Mouse (Mus musculus) lung, postnatal 0 days (tissue): ENCODE results near the gene Slc1a2. TPM values are rescaled to one million over a fixed set of nuclear protein-coding genes. Genes with fewer than 3 reads are reported as not detected.

Source experiments
- ATAC-seq: fragments of 200-750 bp; cut with Nextera tagmentation; 2 replicates; pipeline ENCODE4 v1.8.0; 2017; ENCODE audit warnings: moderate library complexity
- DNase-seq: peaks from one replicate; pipeline ENCODE4 v3.0.0-alpha.2; 2016; ENCODE audit warnings: low spot score
- H3K27ac ChIP-seq: fragments of 300-500 bp; sonication (generic); 2 replicates; pipeline ENCODE4 v1.5.1; 2014; ENCODE audit warnings: antibody characterized with exemption, mild to moderate bottlenecking, low read length, mixed read lengths
- H3K27me3 ChIP-seq: fragments of 300-500 bp; sonication (generic); replicated peaks from 2 replicates; pipeline ENCODE4 v1.6.1; 2014; ENCODE audit warnings: low read length, mixed read lengths; ENCODE audit not compliant: insufficient read depth
- H3K36me3 ChIP-seq: fragments of 300-500 bp; sonication (generic); 2 replicates; pipeline ENCODE4 v1.6.1; 2014; ENCODE audit warnings: low read length, mixed read lengths; ENCODE audit not compliant: insufficient read depth
- H3K4me1 ChIP-seq: fragments of 300-500 bp; sonication (generic); 2 replicates; pipeline ENCODE4 v1.6.1; 2014; ENCODE audit warnings: antibody characterized with exemption, low read depth, low read length, mixed read lengths; ENCODE audit not compliant: insufficient read depth
- H3K4me2 ChIP-seq: fragments of 300-500 bp; sonication (generic); replicated peaks from 2 replicates; pipeline ENCODE4 v1.6.1; 2014; ENCODE audit warnings: low read depth, mild to moderate bottlenecking, low read length, moderate library complexity, mixed read lengths
- H3K4me3 ChIP-seq: fragments of 300-500 bp; sonication (generic); 2 replicates; pipeline ENCODE4 v1.5.1; 2014; ENCODE audit warnings: low read depth, low read length
- H3K9ac ChIP-seq: fragments of 300-500 bp; sonication (generic); replicated peaks from 2 replicates; pipeline ENCODE4 v1.6.1; 2014; ENCODE audit warnings: low read depth, mild to moderate bottlenecking
- H3K9me3 ChIP-seq: fragments of 300-500 bp; sonication (generic); 2 replicates; pipeline ENCODE4 v1.6.1; 2016; ENCODE audit warnings: low read length, mixed read lengths
- CTCF ChIP-seq: IDR thresholded peaks from 2 replicates; pipeline ENCODE4 v1.5.1; 2016; ENCODE audit warnings: antibody characterized with exemption, mild to moderate bottlenecking
- EP300 ChIP-seq: IDR thresholded peaks from 2 replicates; pipeline ENCODE4 v1.6.1; 2016; ENCODE audit warnings: antibody characterized with exemption, mild to moderate bottlenecking, control low read depth
- WGBS: fragments of 180-500 bp; shearing (Covaris S2); extraction: QIAGEN DNeasy Blood & Tissue Kit; methylation state at CpG from one replicate; pipeline ENCODE4 v1.1.7; 2014; 5-methylcytosine and 5-hydroxymethylcytosine counted together
- polyA plus RNA-seq: library from polyadenylated mRNA; unstranded; fragments of >200 nt; fragmentation: Nextera tagmentation; extraction: Ambion mirVana; gene quantifications from 2 replicates; pipeline ENCODE4 v1.2.1, GENCODE M21; 2015

Slc1a2 gene
- polyA plus RNA-seq, 1 experiment from 2014 or later, result 0.87 TPM

DNA sequence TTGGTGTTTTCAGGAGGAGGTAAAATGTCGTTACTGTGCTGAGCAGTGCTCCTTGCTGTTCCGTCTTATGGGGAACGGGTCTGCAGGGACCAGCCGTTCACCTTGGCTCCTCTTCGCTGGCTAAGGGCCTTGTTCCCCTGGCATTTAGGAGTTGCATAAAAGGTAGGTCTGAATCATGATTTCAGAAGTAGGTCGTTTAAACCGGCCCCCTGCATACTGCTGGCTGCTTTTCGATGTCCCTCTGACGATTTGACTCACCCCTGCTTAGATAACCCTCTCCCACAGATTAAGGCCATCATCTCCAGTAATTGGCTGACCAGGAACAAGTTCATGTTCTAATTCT is 27.6 kb downstream of the Slc1a2 start:
- no peak overlapping the region for H3K4me2 ChIP-seq
- DNase-seq (no peak), ATAC-seq (no peak)
- no peak overlapping the region for H3K4me3 ChIP-seq
- H3K36me3 ChIP-seq, result no peaks in the 10 kb centered on the region
- no peaks in the 10 kb centered on the region for H3K4me1 ChIP-seq
- no peaks in the 10 kb centered on the region for H3K27me3 ChIP-seq
- H3K9ac ChIP-seq, result no peak overlapping the region
- TF ChIP-seq CTCF, result no peak
- TF ChIP-seq EP300, result no peak
- H3K9me3 ChIP-seq, result no peaks in the 10 kb centered on the region
- 59% methylated on average over 9 of the region's 9 CpGs for WGBS
- no peak overlapping the region for H3K27ac ChIP-seq

GRCm38 (mm10) chr2:102693556-102693955 is 35.1 kb downstream of the Slc1a2 start:
- H3K4me3 ChIP-seq, result no peak overlapping the region
- ATAC-seq (no peak), DNase-seq (no peak)
- WGBS, result 42% methylated on average over 7 of the region's 7 CpGs
- H3K36me3 ChIP-seq, result no peaks in the 10 kb centered on the region
- TF ChIP-seq EP300, result no peak
- TF ChIP-seq CTCF, result no peak
- H3K27me3 ChIP-seq, result no peaks in the 10 kb centered on the region
- no peaks in the 10 kb centered on the region for H3K9me3 ChIP-seq
- H3K27ac ChIP-seq, result no peak overlapping the region
- no peaks in the 10 kb centered on the region for H3K4me1 ChIP-seq
- H3K9ac ChIP-seq, result no peak overlapping the region
- H3K4me2 ChIP-seq, result no peak overlapping the region

- peak; percentile 25; the same call in 1 of the 2 replicates for TF ChIP-seq EP300
- TF ChIP-seq CTCF, result no peak
- no peaks in the 10 kb centered on the region for H3K27me3 ChIP-seq
- no peak for ATAC-seq
These were observed 36.3 kb downstream of the Slc1a2 start for GRCm38 (mm10) chr2:102694750-102695149.

DNA sequence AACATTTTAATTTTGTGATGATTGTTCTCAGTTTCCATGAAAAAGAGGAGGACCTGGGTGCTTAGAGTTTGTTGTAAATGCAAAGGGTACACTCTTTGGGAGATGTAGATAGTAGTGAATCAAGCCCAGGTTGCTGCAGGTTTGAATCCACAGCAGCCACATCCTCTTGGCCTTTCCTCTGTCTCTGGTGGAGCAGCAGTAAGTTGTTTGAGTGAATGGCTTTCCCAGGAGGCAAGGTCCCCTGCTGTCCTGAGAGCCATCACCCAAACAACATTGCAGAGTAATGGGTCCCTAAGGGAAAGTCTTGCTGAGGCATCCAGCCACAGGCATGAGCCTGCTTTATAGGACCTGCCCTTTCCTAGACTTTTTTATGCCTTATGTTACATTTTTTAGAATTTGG is 37.1 kb downstream of the Slc1a2 start:
- Histone ChIP-seq H3K27me3 (no peaks in the 10 kb centered on the region), H3K9me3 (no peaks in the 10 kb centered on the region), H3K9ac (no peak overlapping the region), H3K27ac (no peak overlapping the region), H3K4me2 (no peak overlapping the region), H3K36me3 (no peaks in the 10 kb centered on the region), H3K4me1 (no peaks in the 10 kb centered on the region), H3K4me3 (no peak overlapping the region)
- ATAC-seq (no peak), DNase-seq (no peak)
- TF ChIP-seq CTCF, result no peak

More at GRCm38 (mm10) chr2:102694750-102695149, 36.3 kb downstream of the Slc1a2 start:
- 76% methylated on average over 4 of the region's 4 CpGs for WGBS
- Histone ChIP-seq H3K4me1 (no peaks in the 10 kb centered on the region), H3K36me3 (no peaks in the 10 kb centered on the region), H3K9me3 (no peaks in the 10 kb centered on the region), H3K9ac (no peak overlapping the region), H3K27ac (no peak overlapping the region), H3K4me3 (no peak overlapping the region), H3K4me2 (no peak overlapping the region)
- no peak for DNase-seq

DNA sequence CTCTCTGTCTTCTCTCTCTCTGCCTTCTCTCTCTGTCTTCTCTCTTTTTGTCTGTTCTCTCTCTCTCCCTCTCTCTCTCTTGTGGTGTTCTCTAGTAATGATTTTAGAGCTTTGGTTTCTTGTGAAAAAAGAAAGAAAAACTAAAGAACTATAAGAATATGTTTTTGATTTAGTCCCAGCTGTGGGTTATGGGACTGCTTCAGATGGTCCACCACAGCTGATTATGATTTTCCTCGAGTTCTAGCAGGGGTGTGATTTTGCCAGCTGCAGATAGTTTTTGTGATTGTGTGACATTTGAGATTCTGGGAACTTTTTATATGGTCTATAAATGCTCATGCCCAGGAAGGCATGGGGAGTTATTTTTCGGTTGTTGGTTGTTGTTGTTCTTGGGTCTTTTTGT is 39.3 kb downstream of the Slc1a2 start:
- WGBS, result 44% methylated on average over 2 of the region's 2 CpGs
- no peak for DNase-seq

DNA sequence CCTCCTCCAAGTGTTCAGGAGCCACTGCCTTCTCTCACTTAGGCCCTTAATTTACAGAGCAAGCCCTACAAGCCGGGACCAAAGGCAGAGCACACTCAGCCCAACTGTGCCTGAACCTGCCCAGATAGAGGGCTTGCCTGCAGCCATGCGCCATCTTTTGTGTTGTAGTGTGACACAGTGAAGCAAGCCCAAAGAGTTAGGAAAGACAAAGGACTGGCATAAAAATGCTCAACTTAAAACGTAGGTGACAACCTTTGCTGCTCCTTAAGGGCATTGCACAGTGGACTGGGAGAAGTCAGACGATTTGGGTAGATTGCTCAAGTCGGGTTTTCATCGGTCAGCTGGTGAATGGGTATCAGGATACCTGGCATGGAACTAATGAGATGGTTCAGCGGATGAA is 41.5 kb downstream of the Slc1a2 start:
- Histone ChIP-seq H3K27ac (no peak overlapping the region), H3K9ac (no peak overlapping the region), H3K27me3 (no peaks in the 10 kb centered on the region), H3K9me3 (no peaks in the 10 kb centered on the region), H3K4me2 (no peak overlapping the region), H3K4me1 (no peaks in the 10 kb centered on the region), H3K36me3 (no peaks in the 10 kb centered on the region), H3K4me3 (no peak overlapping the region)
- TF ChIP-seq CTCF (no peak), EP300 (no peak)
- ATAC-seq (no peak), DNase-seq (no peak)
- 86% methylated on average over 7 of the region's 7 CpGs for WGBS

More for the DNA sequence above, 39.3 kb downstream of the Slc1a2 start:
- Histone ChIP-seq H3K27ac (no peak overlapping the region), H3K27me3 (no peaks in the 10 kb centered on the region), H3K4me3 (no peak overlapping the region), H3K4me2 (no peak overlapping the region), H3K9ac (no peak overlapping the region), H3K36me3 (no peaks in the 10 kb centered on the region), H3K9me3 (no peaks in the 10 kb centered on the region), H3K4me1 (no peaks in the 10 kb centered on the region)
- no peak for TF ChIP-seq CTCF
- TF ChIP-seq EP300, result no peak
- no peak for ATAC-seq

GRCm38 (mm10) chr2:102700695-102701094 is 42.2 kb downstream of the Slc1a2 start:
- no peak overlapping the region for H3K4me2 ChIP-seq
- no peaks in the 10 kb centered on the region for H3K27me3 ChIP-seq
- H3K36me3 ChIP-seq, result no peaks in the 10 kb centered on the region
- no peak for TF ChIP-seq EP300
- no peaks in the 10 kb centered on the region for H3K9me3 ChIP-seq
- 90% methylated on average over 2 of the region's 2 CpGs for WGBS
- H3K27ac ChIP-seq, result no peak overlapping the region
- H3K9ac ChIP-seq, result no peak overlapping the region
- no peak overlapping the region for H3K4me3 ChIP-seq
- H3K4me1 ChIP-seq, result no peaks in the 10 kb centered on the region
- ATAC-seq (no peak), DNase-seq (no peak)
